Mouse (Mus musculus) c-Kit-positive CD71-positive TER-119-negative erythroid progenitor cells, embryonic 14.5 days (primary cell): ENCODE data around the gene Asic2.

Experiments used
- DNase-seq: peaks from one replicate; pipeline ENCODE4 v3.0.0-alpha.2; 2013; ENCODE audit warnings: low read depth

The Asic2 gene

DNA sequence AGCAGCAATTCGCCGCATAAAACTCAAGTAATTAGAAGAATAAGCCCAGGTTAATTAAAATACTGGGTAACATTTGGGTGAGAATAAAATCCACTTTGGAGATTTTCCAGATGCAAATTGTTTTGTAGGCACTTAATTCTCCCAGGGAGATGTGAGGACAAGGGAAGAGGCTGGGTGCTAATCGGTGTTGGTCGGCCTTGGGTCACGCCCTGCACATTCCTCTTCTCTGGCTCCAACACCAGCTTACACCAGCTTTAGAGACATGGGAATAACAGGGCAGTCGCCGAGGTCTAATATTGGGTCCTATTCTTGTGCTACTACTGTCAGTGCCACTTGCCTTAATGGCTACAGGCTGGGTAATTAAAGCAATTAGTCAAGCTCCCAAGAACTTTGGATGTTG is 783.5 kb downstream of the Asic2 start:
- DNase-seq: no peak

DNA sequence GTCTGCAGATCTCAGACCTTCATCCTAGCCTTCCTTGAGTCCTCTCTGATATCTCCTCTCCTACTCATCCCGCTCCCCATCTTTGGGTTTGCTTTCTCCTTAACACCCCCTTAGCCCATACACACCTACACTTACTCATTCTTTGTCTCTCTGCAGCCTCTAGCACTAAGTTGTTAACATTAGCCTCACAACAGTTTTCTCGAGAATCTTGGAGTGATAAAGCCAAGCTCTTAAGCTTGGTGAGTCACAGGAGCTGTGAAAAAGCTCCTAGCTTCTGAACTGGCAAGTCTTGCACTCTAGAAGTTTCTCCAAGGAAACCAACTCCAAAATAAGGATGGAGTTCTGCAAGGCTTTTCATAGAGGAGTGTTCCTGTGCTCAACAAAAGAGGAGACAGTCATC is 803.4 kb downstream of the Asic2 start:
- DNase-seq: no peak

DNA sequence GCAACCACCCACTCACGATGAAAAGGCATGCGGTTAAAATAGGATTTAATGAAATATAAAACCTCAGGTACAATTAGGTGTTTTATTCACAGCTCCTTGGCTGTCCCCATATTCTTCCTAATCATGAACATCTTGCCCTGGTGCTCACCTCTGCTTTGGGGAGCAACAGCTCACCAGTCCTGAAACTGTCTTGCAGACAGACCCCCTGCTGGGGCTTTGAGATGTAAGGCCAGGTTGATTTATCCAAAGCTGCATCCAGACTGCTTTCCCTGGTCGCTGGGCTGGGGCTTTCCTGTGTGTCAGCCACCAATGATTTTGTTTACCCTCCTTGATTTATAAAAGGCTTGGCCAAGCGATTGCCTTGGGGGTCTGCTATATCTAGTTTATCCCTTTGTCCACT is 805.2 kb downstream of the Asic2 start:
- DNase-seq: no peak

DNA sequence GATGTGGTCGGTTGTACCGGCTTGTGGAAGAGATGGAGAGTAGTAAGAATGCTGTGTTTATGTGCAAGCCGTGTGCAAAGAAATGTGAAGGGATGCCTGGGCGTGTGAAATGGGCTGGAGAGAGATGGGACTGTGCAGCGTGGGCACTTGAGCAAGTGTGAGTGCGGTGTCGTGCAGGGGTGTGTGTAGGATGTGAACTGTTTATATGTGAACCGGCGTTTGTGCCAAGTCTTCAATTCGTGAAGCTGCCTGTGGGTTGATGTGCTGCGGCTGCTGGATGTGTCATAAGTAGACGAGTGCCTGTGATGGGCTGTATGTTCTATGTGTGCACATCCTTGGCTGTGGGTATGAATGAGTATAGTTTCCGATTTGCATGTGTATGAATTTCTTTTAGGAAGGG is 814.4 kb downstream of the Asic2 start:
- no peak for DNase-seq

DNA sequence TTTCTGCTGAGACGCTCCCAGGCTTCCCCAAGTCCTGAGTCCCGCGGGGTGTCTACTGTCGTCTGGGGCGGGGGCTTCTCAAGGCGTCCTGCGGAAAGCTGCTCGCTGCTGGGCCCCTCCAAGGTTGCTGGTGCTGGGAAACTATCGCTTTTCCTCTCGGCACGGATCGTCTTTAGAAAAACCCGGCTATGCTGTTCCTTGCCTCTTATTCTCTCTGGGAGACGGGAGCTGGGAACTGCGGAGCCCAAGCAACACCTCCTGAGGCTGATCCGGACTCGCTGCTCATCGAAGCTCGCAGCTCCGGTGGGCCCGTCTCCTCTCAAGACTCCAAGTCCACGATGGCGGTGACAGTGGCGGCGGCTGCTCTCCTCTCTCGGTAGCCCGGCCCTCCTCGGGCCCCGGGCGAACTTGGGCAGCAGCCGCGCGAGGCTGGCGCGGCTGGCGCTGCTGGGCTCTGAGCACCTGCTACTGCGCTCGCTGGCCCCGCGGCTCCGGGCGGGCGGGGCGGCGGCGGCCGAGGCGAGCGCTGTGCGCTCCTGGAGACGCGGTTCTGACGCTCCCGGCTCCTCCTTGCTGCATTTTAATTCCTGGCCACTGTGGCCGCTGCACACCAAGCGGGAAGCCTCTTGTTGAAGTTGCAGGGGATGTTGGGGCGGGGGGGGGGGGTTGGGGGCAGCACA is 815.0 kb downstream of the Asic2 start:
- DNase-seq: no peak

DNA sequence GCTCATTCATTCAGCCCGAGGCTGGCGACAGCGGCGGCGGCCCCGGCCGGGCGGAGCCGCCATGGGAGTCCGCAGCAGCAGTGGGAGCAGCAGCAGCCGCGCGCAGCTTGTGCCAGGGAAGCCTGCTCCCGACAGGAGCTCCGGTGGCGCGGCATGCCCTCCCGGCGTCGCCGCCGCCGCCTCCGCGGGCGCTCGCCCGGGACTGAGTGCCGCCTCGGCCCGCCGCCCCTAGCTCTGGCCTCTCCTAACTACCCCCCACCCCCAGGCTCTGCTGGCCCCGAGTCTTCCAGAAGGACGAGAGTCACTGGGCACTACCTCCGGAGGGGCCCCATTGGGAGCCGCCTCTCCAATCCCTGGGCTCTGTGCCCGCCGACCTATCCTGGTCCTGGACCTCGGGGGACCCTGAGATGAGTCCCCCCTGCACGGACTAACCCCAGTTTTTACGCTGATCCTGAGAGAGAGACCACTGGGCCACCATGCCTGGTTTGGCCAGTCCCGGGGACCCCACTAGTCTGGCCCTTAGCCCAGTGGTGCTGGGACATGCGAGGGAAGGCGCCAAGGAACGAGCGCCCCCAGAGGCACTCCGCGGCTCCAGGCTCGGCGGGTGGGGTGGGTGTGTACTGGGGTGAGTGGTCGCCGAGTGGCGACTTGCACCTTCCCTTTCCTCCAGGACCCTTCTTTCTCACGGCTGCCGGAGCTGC is 815.6 kb downstream of the Asic2 start:
- no peak for DNase-seq

DNA sequence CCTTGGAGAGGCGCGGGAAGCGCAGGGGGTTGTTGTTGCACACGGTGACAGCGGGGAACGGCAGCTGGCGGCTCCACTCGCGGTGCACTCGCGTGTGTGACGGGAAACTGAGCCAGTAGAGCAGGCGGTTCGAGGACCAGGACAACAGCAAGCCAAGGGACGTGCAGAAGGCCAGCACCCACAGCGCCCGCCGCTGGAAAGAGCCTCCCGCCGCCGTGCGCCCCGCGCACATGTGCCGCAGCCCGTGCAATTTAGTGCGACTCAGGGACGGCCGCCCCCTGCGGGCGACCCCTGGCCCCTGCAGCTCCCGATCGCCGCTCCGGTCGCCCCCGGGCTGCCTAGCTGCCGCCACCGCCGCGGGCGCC is 816.3 kb downstream of the Asic2 start:
- DNase-seq: no peak

DNA sequence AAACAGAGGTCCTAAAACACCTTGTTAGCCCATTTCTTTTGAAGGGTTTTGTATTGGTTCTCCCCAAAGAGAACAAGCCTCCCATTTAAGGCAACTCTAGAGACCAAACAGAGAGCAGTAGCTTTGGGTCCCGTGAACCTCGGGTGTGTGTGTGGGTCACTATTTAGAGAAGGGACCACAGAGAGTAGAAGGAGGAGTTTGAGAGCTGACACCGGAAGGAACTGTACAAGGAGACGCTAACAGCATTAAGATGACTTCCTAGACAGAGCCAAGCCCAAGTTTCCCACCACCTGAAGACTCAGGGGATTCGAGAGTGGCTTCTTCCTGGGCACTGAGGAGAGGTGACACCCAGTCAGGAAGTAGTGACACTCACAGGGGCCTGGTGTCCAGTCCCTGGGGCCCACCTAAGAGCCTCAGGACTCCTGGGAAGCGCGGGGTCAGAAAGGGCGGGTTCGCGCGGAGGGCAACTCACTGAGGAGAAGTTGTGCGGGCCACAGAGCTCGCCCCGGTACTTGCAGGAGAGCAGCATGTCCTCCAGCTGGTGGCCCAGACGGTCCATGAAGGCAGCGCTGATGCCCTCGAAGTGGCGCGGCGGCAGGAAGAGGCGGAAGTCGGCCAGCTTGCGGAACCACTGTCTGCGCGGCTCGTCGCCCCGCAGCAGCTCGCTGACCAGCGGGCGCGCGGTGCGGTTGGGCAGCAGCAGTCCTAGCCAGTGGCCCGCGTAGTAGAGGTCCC is 816.8 kb downstream of the Asic2 start:
- DNase-seq: no peak

DNA sequence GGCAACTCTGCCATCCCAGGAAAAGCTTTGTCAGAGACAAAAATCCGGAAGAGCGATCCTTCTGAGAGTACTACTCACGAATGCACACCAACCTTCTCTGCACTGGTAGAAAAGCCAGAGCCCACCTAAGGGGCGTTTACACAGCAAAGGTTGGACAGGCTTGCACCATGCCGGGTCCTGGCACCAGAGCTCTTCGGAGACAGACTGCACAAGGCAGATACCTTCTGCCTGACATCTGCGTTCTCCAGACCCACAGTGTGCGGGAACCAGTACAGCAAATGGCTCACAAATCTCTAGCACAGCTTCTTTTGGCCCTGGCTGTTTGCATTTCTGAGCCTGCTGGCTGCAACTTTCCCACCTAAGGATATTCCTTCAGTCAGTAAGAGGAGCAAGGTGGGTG is 817.6 kb downstream of the Asic2 start:
- DNase-seq: no peak

DNA sequence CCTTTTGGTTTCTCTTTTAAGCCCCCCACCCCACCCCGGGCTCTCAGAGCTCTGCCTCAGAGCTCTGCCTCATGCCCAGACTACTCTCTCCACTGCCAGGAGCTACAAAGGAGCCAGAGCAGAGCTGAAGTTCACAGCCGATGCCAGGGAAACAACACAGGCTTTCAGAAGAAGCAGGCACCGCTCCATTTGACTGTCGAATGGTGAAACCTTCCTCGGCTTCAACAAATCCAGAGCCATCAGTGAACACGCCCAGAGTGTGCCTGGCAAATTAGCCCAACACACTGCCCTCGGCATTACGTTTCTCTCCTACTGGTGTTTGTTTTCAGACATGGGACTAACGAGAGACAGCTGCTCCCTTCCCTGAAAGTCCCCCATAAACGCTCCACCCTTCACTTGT is 819.8 kb downstream of the Asic2 start:
- DNase-seq: no peak

DNA sequence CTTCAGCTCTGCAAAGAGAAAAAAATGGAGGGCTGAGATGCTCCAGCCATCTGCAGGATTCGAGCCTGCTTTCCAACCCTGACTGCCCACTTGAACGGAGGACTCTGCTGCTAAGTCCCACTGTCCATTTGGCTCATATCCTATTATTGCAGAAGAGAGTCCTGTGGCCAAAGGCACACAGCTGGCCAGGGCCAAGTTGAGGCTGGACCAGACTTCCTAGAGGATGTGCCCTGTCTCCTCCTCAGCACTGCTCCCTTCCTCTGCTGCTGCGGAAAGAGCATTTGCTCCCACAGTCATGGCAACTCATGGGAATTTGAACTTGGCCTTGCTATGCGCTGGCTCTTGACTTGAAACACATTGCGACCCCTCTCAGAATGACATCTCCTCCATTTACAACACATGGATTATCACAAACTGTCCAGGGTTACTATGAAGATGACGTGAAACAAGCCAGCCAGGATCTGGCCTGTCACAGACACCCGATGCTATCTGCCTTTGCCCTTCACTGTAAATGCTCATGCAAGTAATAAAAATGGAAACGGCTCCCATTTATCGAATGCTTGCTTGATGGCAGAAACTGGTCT is 821.6 kb downstream of the Asic2 start:
- DNase-seq: no peak

DNA sequence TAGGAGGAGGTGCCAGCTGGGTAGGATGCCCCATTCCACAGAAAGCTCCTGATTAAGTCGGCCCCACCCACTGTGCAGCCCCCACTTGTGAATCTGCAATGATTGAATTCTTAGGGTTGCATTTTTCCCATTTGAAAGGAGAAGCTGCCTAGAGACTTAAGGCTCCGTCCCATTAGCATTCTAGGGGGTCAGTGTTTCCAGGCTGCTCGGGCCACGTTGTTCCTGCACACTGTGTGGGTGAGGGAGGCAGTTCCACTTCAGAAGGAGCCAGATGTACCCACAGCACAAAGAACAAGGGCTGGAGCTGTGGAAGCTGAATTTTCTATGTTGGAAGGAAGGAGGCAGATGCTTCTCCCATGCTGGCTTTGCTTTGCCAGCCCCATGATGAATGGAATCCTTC is 833.1 kb downstream of the Asic2 start:
- no peak for DNase-seq

DNA sequence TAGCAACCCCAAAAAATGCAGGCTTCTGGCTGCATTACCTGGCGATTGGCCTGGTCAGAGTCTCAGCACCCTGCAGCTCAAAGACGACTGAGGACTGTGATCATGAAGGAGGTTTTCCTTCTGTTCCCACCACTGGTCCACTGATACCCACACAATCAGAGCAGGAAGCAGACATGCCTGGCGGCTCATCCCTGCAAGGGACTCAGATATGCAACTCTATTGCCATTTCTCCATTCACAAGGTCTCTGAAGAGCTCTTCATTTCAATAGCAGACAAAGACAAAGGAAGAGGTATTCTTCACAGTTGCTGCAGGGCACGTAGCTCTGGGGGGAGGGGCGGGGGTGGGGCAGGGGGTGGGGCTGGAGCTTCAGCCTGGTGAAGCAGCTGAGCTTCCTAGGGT is 834.3 kb downstream of the Asic2 start:
- DNase-seq: no peak

DNA sequence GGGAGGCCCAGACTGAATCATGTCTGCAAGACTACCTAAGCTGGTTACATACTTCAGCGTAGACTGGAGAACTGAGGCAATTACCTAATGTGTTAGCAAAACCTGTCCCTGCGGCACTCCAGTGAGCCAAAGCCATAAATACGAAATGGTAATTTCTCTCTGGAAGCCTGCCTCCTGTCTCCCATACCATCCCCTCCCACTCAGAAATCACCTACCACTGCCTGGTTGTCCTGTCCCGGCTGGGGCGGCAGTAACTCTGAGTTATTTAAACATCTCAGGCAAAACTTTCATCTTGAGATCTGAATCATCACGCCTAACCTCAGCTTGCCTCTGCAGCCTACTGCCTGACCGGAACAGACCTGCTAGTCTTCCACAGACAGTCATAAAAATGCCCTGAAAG is 835.6 kb downstream of the Asic2 start:
- no peak for DNase-seq

DNA sequence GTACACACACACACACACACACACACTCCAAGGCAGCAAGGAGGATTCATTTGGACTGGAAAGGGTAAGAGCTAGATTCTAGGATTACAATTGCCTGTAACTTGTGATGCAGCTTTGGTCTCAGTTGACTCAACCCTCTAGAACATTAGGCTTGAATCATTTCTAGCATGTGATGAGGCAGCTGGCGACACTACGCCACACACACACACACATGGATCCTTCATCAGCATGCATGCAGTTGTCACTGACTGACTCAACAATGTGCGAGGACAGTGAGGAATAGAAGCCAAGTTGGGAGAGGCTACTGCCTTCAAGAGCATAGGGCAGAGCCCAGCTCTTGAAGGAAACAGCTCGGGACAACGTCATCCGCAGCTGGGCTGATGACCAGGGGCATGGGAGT is 843.9 kb downstream of the Asic2 start:
- no peak for DNase-seq

DNA sequence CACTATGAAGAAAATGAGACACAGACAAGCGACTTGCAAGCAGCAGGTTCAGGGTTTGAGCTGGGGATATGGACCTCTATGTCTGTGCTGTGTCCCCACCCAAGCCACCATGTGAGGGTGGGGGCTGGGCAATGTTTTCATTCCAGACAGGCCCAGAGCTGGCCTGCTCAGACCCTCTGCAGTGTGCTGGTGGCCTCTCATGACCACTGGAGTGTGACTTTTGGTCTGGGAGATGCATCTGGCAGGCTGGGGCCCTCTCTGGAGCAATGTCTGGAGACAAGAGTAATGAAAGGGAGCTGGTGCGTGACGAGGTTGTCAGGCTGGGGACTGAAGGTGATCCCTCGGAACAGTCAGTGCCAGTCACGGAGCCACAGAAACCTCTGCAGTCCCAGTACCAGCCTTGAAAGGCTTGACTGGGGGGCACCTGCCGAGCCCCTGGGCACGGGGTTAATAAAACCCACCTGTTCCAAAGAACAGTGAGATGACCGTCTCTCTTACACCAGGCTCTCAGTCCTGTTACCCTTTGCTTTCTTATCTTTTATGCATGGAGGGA is 848.2 kb downstream of the Asic2 start:
- no peak for DNase-seq

DNA sequence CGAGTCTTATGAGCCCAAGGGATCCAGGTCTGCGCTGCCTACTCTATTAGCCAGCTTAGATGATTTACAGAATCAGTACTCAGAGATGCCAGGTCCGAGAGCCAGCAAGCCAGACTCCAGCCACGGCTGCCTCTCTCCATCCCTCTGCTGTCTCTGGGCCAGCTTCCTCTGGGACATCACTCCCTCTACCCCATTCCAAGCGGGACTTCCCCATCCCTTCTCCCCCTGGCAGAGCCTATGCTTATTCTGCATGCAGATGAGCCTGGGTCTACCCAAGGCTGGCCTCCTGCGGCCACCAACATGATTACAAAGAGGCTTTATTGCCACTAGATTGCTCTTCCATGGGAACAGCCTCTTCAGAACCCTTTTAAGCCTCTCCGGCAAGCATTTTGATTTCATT is 850.2 kb downstream of the Asic2 start:
- DNase-seq: no peak

DNA sequence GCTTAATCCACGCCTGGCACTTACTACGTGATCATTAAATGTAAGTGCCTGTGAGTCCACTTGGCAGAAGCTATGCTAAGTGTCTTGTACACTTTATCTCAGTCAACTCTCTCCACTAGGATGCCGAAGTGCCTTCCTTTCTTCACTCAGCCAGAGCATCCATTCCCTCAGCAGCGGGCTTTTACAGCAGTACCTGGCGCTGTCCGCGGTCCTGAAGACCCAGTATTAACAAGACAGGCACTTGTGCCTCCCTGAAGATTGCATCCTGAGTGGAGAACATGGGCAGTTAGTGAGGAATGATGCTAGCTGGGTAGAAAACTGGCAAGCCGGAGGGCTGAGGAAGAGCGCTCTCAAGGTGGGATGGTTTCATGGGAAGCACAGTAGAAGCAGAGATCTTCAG is 852.6 kb downstream of the Asic2 start:
- peak; percentile 9 for DNase-seq

DNA sequence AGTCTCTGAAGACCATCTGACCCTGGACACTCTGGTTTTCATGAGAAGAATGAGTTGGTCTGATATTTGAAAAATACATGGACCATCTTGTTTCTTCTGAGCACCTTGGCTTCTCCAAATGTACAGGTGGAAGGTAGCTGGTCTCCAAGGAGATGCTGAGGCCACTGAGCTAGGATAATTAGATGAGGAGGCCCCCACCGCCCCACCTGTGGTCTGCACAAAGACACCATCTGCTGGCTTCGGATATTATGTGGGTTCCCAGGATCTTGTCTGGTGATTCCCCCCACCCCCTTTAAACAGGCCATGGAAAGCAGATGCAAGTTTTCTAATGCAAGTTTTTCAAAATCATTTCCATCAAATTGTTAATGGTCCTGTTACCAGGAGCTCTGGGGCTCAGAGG is 856.6 kb downstream of the Asic2 start:
- no peak for DNase-seq

DNA sequence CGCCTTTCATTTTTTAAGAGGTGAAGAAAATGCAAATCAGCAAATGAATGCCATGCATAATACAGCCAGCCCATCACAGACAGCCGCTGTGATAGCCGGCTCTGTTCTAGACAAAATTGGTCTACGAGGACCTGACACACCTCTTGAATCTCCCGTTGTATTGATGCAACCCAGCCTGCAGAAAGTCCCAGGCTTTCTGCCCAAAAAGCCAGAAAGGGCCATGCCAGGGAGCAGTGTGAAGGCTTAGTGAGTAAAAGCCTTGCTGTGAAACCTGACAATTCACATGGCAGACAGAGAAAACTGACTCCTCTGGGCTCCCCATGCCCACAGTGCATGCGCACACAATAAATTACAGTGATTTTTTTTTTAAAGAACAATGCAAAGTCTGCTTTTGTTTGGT is 858.2 kb downstream of the Asic2 start:
- no peak for DNase-seq

DNA sequence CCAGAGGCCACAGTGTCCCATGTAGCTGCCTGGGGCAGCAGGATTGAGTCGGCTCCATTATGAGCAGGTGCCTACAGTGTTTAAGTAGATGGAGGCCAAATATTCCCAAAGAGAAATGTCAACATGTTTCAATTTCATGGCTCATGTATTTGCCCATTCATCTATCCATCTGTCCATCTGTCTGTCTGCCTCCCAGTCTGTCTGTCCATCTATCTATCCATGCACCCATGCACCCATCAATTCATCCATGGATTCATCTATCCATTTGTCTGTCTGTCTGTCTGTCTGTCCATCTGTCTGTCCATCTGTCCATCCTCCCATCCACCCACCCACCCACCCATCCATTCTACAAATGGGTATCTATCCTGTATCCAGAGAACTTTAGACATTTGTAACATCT is 861.3 kb downstream of the Asic2 start:
- DNase-seq: no peak

DNA sequence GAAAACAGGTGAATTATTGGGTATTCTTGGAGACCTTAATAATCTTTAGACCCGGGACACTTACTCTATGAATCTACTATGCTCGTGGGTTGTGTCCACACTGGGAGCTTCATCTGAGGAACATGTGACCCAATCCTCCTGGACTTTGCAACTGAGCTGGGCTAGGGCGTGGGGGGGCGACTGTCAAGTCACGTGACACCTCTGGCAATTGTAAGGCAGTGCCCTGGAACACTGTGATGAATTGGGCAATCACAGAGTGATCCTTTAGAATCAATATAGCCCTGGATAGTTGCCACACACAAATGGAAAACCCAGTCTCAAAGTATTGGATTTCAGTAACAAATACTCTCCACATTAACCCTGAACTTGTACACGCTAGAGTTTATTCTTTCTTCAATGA is 867.4 kb downstream of the Asic2 start:
- DNase-seq: no peak

DNA sequence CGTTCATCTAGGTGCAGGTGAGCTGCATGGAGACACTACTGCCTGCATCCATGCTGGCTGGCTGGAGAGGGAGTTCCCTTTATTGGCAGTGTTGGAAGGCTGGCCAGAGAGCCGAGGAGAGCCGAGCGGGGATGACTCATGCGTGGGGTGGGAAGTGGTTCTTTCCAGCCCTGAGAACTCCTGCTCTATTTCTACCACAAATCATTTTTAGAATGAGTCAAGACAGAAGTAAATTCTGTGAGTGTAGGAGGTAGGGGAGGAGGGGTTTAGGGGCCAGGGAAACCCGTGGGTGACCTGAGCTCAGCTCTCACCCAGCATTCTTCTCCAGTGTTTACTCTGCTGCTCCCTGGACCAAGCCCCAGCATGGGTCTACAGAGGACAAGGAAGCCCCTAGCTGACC is 872.2 kb downstream of the Asic2 start:
- no peak for DNase-seq
